Mouse (Mus musculus) urinary bladder, postnatal 14 days (tissue): Measurements from ENCODE around the gene Gm5592.
"Not testable (repeated sequence)": the region's sequence is repeated elsewhere in the genome, so short reads cannot be mapped to it uniquely, and the experiment has no call there.

ENCODE experiments used
- DNase-seq: peaks from one replicate; pipeline ENCODE4 v3.0.0; 2021; ENCODE audit warnings: low spot score

Gene Gm5592

DNA sequence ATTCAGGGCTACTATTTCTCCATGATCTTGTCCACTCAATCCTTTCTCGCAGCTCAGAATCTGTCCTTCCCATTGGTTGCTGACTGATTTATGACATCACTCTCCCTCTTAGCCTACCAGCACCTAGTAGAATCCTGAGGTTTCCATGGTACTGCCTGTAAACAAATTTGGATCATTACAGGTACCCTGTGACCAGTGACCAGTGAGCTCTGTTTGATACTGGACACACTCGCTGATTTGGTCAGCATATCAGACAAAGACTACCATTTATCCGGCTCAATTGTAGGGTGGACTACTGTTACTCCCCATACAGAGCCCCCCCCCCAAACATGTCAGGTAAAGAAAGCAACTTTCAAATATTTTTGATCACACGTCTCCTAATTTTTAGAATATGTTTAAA is at the start of gene Gm5592:
Gene Gm5592, plus strand, starts transcription at position 301 of the 400 bp plus-strand sequence.
- DNase-seq: not testable (repeated sequence)

GRCm38 (mm10) chr7:41155806-41156205 is 2.2 kb downstream of the Gm5592 start:
- not testable (repeated sequence) for DNase-seq

- DNase-seq: not testable (repeated sequence)
Measured at GRCm38 (mm10) chr7:41157879-41158278, 4.2 kb downstream of the Gm5592 start.

DNA sequence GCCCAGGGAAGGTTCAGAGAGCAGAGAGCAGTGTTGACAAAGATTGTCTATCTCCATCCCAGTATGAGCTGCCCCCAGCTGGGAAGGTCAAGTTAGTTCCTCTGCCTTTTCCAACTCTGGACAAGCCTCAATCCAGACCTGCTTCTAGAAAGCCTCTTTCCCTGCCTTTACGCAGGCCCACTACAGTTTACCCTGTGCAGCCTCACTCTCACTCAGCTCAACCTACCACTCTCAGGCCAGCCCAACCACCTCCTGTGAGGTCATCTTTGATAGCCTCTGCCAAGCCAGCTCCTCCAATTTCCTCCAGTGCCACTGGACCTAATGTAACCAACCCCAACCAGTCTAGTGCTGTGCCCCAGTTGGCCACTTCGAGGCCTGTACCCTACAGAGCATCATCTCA is 4.9 kb downstream of the Gm5592 start:
- not testable (repeated sequence) for DNase-seq

DNA sequence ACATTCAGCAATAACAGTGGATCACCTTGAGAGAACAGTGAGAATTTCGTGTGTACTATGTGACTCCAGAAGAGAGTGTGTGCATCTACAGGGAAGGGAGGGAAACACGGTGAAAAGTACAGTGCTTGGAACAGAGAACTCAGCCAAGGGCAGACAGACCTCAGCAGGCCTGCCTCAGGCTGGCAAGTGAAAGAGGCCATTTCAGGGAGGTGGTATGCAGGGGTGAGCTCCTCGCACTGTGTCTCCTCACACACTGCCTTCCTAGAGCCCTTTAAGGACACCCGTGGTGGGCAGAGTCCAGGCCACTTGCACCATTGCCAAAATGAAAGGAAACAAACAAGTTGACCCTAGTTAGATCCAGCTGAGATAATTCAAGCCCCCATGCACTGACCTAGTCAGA is 40.0 kb downstream of the Gm5592 start:
- no peak for DNase-seq
